Mouse (Mus musculus): ENCODE measurements around the gene Lrrfip2. TPM values are rescaled to one million over a fixed set of nuclear protein-coding genes. Genes with fewer than 3 reads are reported as not detected.

Lrrfip2 gene
- polyA plus RNA-seq, 1 experiment, result 135 TPM

GRCm38 (mm10) chr9:111094626-111095025, 22.8 kb upstream of the Lrrfip2 start:
- no peaks in the 10 kb centered on the region for H3K27me3 ChIP-seq (ENCODE audit: control insufficient read depth, insufficient read depth, low read length)
- no peak for TF ChIP-seq POLR2A (IDR thresholded peaks at IDR 0.05; ENCODE audit: control insufficient read depth, low read depth, low read length)
- TF ChIP-seq CTCF (IDR thresholded peaks at IDR 0.05; ENCODE audit: control insufficient read depth, insufficient read depth, insufficient replicate concordance, low read depth, low read length), result no peak

DNA sequence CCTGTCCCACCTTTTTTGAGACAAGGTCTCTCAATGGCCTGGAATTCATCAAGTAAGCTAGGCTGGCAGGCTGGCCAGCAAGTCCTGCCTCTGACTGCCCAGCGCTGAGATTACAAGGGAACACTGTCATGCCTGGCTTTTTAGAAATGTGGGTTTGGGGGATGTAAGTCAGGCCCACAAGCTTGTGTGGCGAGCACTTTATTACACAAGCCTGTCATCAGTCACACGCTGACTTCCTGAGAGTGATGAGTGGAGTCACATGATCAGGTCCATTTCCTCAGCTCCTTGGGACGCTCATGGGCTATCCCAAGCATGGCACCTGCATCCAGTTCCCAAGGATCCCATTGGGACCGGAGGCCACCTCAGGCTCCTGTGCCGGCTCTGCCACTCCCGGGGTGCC, 21.7 kb upstream of the Lrrfip2 start:
- Histone ChIP-seq H3K36me3 (ENCODE audit: control insufficient read depth, insufficient read depth, low read length) (no peaks in the 10 kb centered on the region), H3K27me3 (ENCODE audit: control insufficient read depth, insufficient read depth, low read length) (no peaks in the 10 kb centered on the region), H3K4me3 (ENCODE audit: control insufficient read depth, low read depth, low read length) (no peak overlapping the region), H3K27ac (ENCODE audit: control insufficient read depth, insufficient read depth, low read depth, low read length) (no peak overlapping the region), H3K4me1 (ENCODE audit: control insufficient read depth, insufficient read depth, low read length) (peaks cover 4% of the 10 kb centered on the region)
- TF ChIP-seq POLR2A (IDR thresholded peaks at IDR 0.05; ENCODE audit: control insufficient read depth, low read depth, low read length), result no peak
- no peak for TF ChIP-seq CTCF (IDR thresholded peaks at IDR 0.05; ENCODE audit: control insufficient read depth, insufficient read depth, insufficient replicate concordance, low read depth, low read length)

More at GRCm38 (mm10) chr9:111094626-111095025, 22.8 kb upstream of the Lrrfip2 start:
- no peak overlapping the region for H3K27ac ChIP-seq (ENCODE audit: control insufficient read depth, insufficient read depth, low read depth, low read length)
- no peak overlapping the region for H3K4me3 ChIP-seq (ENCODE audit: control insufficient read depth, low read depth, low read length)
- H3K36me3 ChIP-seq (ENCODE audit: control insufficient read depth, insufficient read depth, low read length), result no peaks in the 10 kb centered on the region
- H3K4me1 ChIP-seq (ENCODE audit: control insufficient read depth, insufficient read depth, low read length), result peaks cover 4% of the 10 kb centered on the region

DNA sequence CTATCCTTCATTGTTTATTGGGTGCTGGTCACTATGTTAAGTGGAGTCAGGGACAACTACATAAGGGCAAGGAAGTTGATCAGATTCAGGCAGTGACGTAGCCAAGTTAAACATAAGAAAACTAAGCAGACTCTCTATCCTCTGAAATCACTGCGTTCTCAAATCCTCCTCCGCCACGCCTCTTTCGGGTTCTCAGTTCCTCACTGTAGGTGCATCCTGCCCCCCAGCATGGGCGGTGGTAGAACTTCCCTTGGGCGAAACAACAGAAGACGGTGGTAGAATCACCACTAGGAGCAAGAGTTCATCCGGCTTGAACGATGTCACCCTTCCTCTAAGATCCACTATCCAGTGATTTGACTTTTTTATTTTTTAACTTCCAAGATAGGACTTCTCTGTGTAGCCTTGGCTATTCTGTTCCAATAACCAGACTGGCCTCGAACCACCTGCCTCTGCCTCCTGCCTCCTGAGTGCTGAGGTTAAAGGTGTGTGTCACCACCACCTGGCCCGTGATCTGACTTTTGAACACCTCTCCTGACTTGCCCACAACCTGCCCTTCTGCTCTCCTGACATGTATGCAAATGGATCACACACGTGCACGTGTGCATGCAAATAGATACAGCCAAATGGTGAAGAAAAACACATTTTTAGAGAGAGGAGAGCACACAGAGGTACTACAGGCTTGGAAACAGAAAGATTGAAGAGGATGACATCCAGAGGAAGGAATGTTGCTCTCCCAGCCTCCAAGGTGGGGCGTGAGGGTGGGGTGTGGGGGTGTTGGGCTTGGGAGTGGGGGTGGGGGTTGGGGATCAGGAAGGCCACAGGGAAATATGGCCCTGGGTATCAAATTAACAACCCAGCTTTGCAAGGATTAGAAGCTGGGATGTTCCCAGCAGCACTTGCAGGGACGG, 20.7 kb upstream of the Lrrfip2 start:
- Histone ChIP-seq H3K4me1 (ENCODE audit: control insufficient read depth, insufficient read depth, low read length) (peaks cover 4% of the 10 kb centered on the region), H3K27ac (ENCODE audit: control insufficient read depth, insufficient read depth, low read depth, low read length) (no peak overlapping the region), H3K4me3 (ENCODE audit: control insufficient read depth, low read depth, low read length) (no peak overlapping the region), H3K36me3 (ENCODE audit: control insufficient read depth, insufficient read depth, low read length) (no peaks in the 10 kb centered on the region), H3K27me3 (ENCODE audit: control insufficient read depth, insufficient read depth, low read length) (no peaks in the 10 kb centered on the region)
- no peak for TF ChIP-seq CTCF (IDR thresholded peaks at IDR 0.05; ENCODE audit: control insufficient read depth, insufficient read depth, insufficient replicate concordance, low read depth, low read length)
- no peak for TF ChIP-seq POLR2A (IDR thresholded peaks at IDR 0.05; ENCODE audit: control insufficient read depth, low read depth, low read length)

DNA sequence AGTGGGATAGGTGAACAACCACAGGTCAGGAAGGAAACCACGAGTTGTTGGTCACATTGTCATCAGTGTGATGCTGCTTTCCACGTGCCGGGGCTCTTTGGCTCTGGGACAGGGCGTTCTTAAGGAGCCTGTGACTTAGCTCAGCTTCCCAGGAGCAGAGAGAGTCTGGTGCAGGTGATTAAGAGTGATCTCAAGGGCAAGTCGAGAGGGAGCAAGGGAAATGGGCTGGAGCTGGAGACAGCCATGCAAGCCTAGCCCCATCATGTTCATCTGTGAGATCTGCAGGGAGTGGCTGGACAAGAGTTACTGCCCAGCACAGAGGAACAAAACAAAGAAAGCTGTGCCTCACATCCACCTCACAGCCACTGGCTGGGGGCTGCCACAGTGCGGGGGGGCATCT, 19.8 kb upstream of the Lrrfip2 start:
- TF ChIP-seq CTCF (IDR thresholded peaks at IDR 0.05; ENCODE audit: control insufficient read depth, insufficient read depth, insufficient replicate concordance, low read depth, low read length) (no peak), POLR2A (IDR thresholded peaks at IDR 0.05; ENCODE audit: control insufficient read depth, low read depth, low read length) (no peak)
- no peak overlapping the region for H3K27ac ChIP-seq (ENCODE audit: control insufficient read depth, insufficient read depth, low read depth, low read length)
- peaks cover 4% of the 10 kb centered on the region for H3K4me1 ChIP-seq (ENCODE audit: control insufficient read depth, insufficient read depth, low read length)
- no peaks in the 10 kb centered on the region for H3K27me3 ChIP-seq (ENCODE audit: control insufficient read depth, insufficient read depth, low read length)
- no peak overlapping the region for H3K4me3 ChIP-seq (ENCODE audit: control insufficient read depth, low read depth, low read length)
- H3K36me3 ChIP-seq (ENCODE audit: control insufficient read depth, insufficient read depth, low read length), result no peaks in the 10 kb centered on the region

DNA sequence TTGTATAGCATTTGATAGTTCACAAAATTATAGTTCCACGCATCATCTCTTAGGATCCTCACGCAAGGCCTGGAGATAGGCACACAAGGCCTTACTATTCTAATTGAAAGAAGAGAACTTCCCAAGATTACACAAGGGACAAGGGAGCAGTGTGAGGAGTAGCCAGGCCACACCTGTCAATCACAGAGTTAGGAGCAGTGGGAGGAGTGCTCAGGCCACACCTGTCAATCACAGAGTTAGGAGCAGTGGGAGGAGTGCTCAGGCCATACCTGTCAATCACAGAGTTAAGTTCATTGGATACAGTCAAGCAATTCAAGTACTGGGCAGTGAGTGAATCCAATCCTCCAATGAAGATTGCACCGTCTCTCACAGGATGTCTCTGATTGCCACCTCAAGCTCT, 17.0 kb upstream of the Lrrfip2 start:
- Histone ChIP-seq H3K4me1 (ENCODE audit: control insufficient read depth, insufficient read depth, low read length) (no peaks in the 10 kb centered on the region), H3K4me3 (ENCODE audit: control insufficient read depth, low read depth, low read length) (no peak overlapping the region), H3K36me3 (ENCODE audit: control insufficient read depth, insufficient read depth, low read length) (no peaks in the 10 kb centered on the region), H3K27me3 (ENCODE audit: control insufficient read depth, insufficient read depth, low read length) (no peaks in the 10 kb centered on the region), H3K27ac (ENCODE audit: control insufficient read depth, insufficient read depth, low read depth, low read length) (no peak overlapping the region)
- TF ChIP-seq POLR2A (IDR thresholded peaks at IDR 0.05; ENCODE audit: control insufficient read depth, low read depth, low read length) (no peak), CTCF (IDR thresholded peaks at IDR 0.05; ENCODE audit: control insufficient read depth, insufficient read depth, insufficient replicate concordance, low read depth, low read length) (no peak)

GRCm38 (mm10) chr9:111103293-111103692, 14.1 kb upstream of the Lrrfip2 start:
- no peaks in the 10 kb centered on the region for H3K27me3 ChIP-seq (ENCODE audit: control insufficient read depth, insufficient read depth, low read length)
- no peak overlapping the region for H3K27ac ChIP-seq (ENCODE audit: control insufficient read depth, insufficient read depth, low read depth, low read length)
- H3K36me3 ChIP-seq (ENCODE audit: control insufficient read depth, insufficient read depth, low read length), result no peaks in the 10 kb centered on the region
- H3K4me1 ChIP-seq (ENCODE audit: control insufficient read depth, insufficient read depth, low read length), result no peaks in the 10 kb centered on the region
- TF ChIP-seq CTCF (IDR thresholded peaks at IDR 0.05; ENCODE audit: control insufficient read depth, insufficient read depth, insufficient replicate concordance, low read depth, low read length) (no peak), POLR2A (IDR thresholded peaks at IDR 0.05; ENCODE audit: control insufficient read depth, low read depth, low read length) (no peak)
- no peak overlapping the region for H3K4me3 ChIP-seq (ENCODE audit: control insufficient read depth, low read depth, low read length)

DNA sequence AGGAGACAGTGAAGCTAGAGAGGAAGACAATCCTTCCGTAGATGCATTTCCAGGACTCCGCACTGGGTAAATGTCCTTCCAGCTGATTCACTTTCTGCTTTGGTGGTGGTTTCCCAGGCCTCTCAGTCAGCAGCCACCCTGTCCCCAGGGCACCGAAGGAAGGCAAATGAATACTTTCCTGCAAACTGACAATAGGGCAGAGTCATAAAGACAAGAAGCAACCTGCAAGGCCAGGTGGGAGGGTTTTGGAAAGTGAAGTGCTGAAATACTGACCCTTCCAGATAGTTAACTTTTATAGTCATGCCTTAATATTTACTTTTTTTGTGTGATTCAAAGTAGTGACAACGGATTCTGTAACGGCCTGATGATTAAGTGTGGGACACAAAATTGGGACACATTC, 13.5 kb upstream of the Lrrfip2 start:
- no peaks in the 10 kb centered on the region for H3K36me3 ChIP-seq (ENCODE audit: control insufficient read depth, insufficient read depth, low read length)
- H3K4me3 ChIP-seq (ENCODE audit: control insufficient read depth, low read depth, low read length), result no peak overlapping the region
- no peaks in the 10 kb centered on the region for H3K4me1 ChIP-seq (ENCODE audit: control insufficient read depth, insufficient read depth, low read length)
- TF ChIP-seq POLR2A (IDR thresholded peaks at IDR 0.05; ENCODE audit: control insufficient read depth, low read depth, low read length) (no peak), CTCF (IDR thresholded peaks at IDR 0.05; ENCODE audit: control insufficient read depth, insufficient read depth, insufficient replicate concordance, low read depth, low read length) (no peak)
- H3K27ac ChIP-seq (ENCODE audit: control insufficient read depth, insufficient read depth, low read depth, low read length), result no peak overlapping the region
- H3K27me3 ChIP-seq (ENCODE audit: control insufficient read depth, insufficient read depth, low read length), result no peaks in the 10 kb centered on the region

Measured in testis, adult 2 months (tissue).